Mouse (Mus musculus): ENCODE data around the gene Susd1. TPM values are rescaled to one million over a fixed set of nuclear protein-coding genes. Genes with fewer than 3 reads are reported as not detected.
A peak's percentile ranks its signal among the peaks of the same experiment; 100 is the strongest.

Gene Susd1
- polyA plus RNA-seq, 1 experiment, result 3.3 TPM

DNA sequence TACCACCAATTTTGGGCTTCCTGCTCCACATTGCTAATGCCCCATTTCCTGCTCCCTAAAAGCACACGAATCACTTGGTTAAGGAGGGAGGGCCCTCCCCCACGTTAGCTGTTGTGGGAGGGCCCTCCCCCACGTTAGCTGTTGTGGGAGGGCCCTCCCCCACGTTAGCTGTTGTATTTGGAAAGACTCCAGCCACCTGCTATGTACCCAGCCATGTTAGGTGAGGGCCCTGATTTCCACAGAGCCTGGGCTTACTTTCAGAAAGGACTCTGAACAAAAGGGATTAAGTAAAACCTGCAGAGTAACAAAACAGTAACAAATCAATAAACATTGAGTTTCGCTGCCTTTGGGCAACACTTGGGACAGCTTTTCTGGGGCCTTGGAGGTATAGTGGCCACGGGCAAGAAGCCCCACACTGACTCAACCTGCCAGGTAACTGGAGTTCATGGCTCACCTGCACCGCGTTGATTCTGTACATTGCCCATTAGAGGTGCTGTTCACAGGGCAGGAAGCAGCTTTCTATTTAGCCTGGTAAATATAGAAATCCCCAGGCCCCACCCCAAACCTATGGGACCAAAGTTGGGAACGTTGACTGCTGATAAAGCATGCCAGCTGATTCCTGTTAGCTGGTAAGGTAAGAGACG lies 107.3 kb downstream of the Susd1 start:
- H3K4me1 ChIP-seq, result peaks cover 50% of the 10 kb centered on the region
- H3K4me3 ChIP-seq (replicated peaks), result peak overlapping the region; percentile 81
- H3K36me3 ChIP-seq (replicated peaks; ENCODE audit: low read length), result peaks cover 97% of the 10 kb centered on the region
- no peaks in the 10 kb centered on the region for H3K27me3 ChIP-seq (replicated peaks)
- TF ChIP-seq FLI1 (IDR thresholded peaks at IDR 0.05; ENCODE audit: low read length) (no peak), GATA1 (IDR thresholded peaks at IDR 0.05; ENCODE audit: borderline replicate concordance, low read length) (no peak)
- no peaks in the 10 kb centered on the region for H3K9me3 ChIP-seq

DNA sequence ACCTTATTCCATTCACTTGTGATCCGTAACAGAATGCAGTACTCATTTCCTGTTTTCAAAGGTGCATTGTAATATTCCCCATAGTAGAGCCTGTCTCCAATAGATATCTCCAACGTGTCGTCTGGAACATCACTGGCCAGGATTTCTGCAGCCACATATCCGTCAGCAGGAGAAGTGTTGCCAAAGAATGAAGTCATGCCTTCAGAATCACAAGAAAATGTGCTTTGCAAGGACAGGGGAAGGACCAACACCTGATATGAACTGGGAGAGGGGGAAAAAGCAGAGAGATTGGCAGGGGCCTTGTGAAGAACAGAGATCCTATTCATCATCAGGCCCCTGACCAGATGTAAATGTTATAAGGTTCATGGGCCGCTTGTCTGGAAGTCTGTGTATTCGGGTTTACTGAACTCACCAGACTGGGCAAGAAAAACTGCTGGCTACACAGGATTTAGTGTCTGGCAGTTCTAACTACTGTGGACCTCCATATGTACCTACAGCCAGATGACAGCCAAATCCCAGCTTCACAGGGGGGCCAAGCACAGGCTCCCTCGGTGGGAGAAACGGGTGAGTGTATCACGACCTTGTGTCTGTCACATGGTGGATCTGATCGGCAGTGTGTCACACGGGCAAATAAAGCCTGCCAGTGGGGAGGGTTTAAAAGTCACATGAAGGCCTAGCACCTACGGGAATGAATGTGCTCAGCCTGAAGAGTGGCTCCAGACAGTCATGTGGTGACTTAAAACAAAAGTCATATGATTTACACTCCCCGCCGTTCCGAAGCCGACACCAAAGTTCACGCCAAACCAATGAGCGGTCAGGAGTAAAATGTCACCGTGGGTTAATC lies 108.8 kb downstream of the Susd1 start:
- no peaks in the 10 kb centered on the region for H3K9me3 ChIP-seq
- TF ChIP-seq FLI1 (IDR thresholded peaks at IDR 0.05; ENCODE audit: low read length) (no peak), GATA1 (IDR thresholded peaks at IDR 0.05; ENCODE audit: borderline replicate concordance, low read length) (no peak)
- H3K4me1 ChIP-seq, result peaks cover 41% of the 10 kb centered on the region
- peaks cover 92% of the 10 kb centered on the region for H3K36me3 ChIP-seq (replicated peaks; ENCODE audit: low read length)
- no peak overlapping the region for H3K4me3 ChIP-seq (replicated peaks)
- H3K27me3 ChIP-seq (replicated peaks), result no peaks in the 10 kb centered on the region

DNA sequence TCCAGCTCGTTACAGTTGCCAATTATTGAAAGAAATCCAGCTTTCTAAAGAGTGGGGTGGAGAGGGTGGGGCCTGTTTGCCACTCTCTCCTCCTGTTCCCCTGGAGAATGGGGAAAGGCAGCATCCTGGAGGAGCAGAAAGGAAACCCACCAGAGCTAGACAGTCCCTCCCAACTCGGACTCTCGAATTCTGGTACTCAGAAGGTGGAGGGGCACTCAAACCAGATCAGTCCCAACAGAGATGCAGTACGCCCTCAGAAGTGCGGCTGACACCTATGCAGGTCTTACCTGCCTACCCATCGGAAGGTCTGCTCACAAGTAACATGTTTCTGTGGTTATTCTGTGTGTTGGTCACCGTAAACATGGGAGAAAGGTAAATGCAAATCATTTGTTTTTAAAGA lies 109.6 kb downstream of the Susd1 start:
- peaks cover 43% of the 10 kb centered on the region for H3K4me1 ChIP-seq
- H3K9me3 ChIP-seq, result no peaks in the 10 kb centered on the region
- no peak for TF ChIP-seq FLI1 (IDR thresholded peaks at IDR 0.05; ENCODE audit: low read length)
- TF ChIP-seq GATA1 (IDR thresholded peaks at IDR 0.05; ENCODE audit: borderline replicate concordance, low read length), result no peak
- peaks cover 92% of the 10 kb centered on the region for H3K36me3 ChIP-seq (replicated peaks; ENCODE audit: low read length)
- H3K27me3 ChIP-seq (replicated peaks), result no peaks in the 10 kb centered on the region
- no peak overlapping the region for H3K4me3 ChIP-seq (replicated peaks)

DNA sequence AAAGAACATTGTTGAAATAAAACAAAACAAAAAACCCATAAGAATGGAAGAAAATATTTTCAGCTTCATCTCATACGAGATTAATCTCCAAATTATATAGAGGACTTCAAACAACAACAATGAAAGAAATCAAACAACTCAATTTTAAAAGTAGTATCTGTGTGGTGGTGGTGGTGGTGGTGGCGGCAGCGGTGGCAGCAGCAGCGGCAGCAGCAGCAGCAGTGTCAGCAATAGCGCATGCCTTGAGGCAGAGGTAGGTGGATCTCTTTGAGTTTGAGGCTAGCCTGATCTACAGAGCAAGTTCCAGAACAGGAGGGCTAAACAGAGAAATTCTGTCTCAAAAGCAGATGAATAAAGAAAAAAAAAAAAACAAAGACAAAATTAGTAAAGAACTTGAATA lies 110.4 kb downstream of the Susd1 start:
- Histone ChIP-seq H3K9me3 (no peaks in the 10 kb centered on the region), H3K36me3 (replicated peaks; ENCODE audit: low read length) (peaks cover 91% of the 10 kb centered on the region), H3K4me1 (peaks cover 44% of the 10 kb centered on the region), H3K4me3 (replicated peaks) (no peak overlapping the region), H3K27me3 (replicated peaks) (no peaks in the 10 kb centered on the region)
- TF ChIP-seq GATA1 (IDR thresholded peaks at IDR 0.05; ENCODE audit: borderline replicate concordance, low read length) (no peak), FLI1 (IDR thresholded peaks at IDR 0.05; ENCODE audit: low read length) (no peak)

DNA sequence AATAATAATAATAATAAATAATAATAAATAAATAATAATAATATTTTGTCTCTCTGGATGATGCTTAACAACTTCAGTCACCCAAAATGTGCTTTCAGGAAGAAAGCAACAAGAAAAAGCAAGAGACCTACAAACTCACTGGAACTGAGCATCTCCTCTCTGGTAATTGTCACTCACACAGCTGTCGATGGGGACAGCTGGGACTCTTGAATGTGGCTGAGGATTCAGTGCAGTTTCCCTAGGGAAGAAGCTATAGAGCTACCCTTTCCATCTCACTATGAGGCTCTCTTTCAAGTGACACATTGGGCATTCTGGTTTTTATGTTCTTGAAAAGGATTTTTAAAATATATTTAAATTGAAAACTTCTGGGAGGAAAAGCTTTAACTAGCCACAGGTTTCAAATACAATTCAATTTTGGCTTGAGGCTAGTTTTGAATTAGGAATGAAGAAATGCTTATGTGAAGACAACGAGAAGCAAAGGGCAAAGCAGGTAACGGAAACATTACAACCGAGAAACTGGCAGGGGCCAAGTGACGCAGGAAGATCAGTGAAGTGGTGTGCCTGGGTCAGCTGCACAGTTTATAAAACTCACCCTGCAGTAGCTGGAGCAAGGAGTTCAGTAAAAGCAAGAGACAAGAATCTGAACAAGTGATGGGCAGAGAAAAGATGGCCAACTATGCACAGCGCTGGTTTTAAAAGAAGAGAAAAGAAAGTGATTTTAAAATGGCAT lies 112.2 kb downstream of the Susd1 start:
- H3K36me3 ChIP-seq (replicated peaks; ENCODE audit: low read length), result peaks cover 93% of the 10 kb centered on the region
- TF ChIP-seq FLI1 (IDR thresholded peaks at IDR 0.05; ENCODE audit: low read length), result no peak
- no peak for TF ChIP-seq GATA1 (IDR thresholded peaks at IDR 0.05; ENCODE audit: borderline replicate concordance, low read length)
- no peaks in the 10 kb centered on the region for H3K9me3 ChIP-seq
- H3K4me3 ChIP-seq (replicated peaks), result no peak overlapping the region
- H3K27me3 ChIP-seq (replicated peaks), result no peaks in the 10 kb centered on the region
- H3K4me1 ChIP-seq, result peaks cover 27% of the 10 kb centered on the region

DNA sequence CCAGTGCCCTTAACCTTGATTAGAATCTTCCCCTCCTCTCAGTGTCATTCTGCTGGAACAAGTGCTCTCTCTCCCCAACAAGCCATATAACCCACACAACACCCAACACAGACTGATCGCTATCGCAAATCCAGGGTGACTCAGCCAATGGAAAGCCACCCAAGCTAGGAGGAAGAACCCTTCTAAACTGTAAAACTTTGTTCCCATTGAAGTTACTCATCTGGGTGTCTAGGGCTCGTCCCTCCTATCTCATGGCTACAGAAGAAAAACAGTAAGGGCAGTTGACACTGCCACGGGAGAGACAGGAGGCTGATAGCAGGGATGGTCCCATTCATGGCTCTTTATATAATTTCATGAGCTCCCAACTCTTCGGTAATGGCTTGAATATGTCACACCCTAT lies 114.1 kb downstream of the Susd1 start:
- TF ChIP-seq GATA1 (IDR thresholded peaks at IDR 0.05; ENCODE audit: borderline replicate concordance, low read length) (no peak), FLI1 (IDR thresholded peaks at IDR 0.05; ENCODE audit: low read length) (no peak)
- Histone ChIP-seq H3K36me3 (replicated peaks; ENCODE audit: low read length) (peaks cover 91% of the 10 kb centered on the region), H3K9me3 (no peaks in the 10 kb centered on the region), H3K4me3 (replicated peaks) (no peak overlapping the region), H3K4me1 (peaks cover 18% of the 10 kb centered on the region), H3K27me3 (replicated peaks) (no peaks in the 10 kb centered on the region)

DNA sequence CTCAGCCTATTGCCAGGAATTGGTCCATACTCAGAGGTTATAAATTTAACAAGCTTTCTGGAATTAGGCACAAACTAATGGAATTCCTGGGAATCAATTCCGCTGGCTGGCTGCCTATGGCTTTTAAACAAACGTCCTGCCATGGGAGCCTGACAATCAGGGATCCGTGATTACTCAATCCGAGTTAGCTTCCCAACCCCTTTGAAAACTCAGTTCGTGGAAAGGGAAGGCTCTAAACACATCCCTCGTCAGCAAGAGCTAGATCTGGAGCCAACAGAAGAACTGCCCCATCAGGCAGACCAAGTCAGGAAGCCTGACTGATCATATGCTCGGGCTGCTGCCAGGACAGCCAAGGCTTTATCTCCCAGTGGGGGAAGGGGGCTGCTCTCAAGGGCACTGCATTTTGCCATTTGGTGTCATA lies 115.2 kb downstream of the Susd1 start:
- no peak for TF ChIP-seq GATA1 (IDR thresholded peaks at IDR 0.05; ENCODE audit: borderline replicate concordance, low read length)
- TF ChIP-seq FLI1 (IDR thresholded peaks at IDR 0.05; ENCODE audit: low read length), result no peak
- no peak overlapping the region for H3K4me3 ChIP-seq (replicated peaks)

DNA sequence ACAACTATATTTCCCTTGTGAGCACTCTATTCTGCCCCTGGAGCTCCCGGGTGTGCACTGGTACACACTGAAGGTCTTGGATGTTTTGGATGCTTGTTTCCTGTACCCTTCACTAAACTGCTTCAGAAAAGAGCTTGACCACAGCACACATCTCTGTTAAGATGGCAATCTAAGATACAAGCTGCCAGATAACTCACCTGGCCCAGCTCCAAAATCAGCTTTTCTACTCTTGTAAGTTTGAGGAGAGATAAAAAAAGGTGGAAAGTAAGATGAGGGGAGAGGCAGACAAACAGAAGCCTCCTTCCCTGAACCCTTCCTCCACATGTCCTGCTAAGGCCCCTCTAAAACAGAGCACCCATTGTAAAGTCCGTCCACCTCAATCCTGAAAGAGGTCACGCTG lies 115.7 kb downstream of the Susd1 start:
- Histone ChIP-seq H3K4me1 (peaks cover 18% of the 10 kb centered on the region), H3K27me3 (replicated peaks) (no peaks in the 10 kb centered on the region)

More for the DNA sequence above, 115.2 kb downstream of the Susd1 start:
- peaks cover 18% of the 10 kb centered on the region for H3K4me1 ChIP-seq
- H3K36me3 ChIP-seq (replicated peaks; ENCODE audit: low read length), result peaks cover 91% of the 10 kb centered on the region
- no peaks in the 10 kb centered on the region for H3K27me3 ChIP-seq (replicated peaks)
- H3K9me3 ChIP-seq, result no peaks in the 10 kb centered on the region

DNA sequence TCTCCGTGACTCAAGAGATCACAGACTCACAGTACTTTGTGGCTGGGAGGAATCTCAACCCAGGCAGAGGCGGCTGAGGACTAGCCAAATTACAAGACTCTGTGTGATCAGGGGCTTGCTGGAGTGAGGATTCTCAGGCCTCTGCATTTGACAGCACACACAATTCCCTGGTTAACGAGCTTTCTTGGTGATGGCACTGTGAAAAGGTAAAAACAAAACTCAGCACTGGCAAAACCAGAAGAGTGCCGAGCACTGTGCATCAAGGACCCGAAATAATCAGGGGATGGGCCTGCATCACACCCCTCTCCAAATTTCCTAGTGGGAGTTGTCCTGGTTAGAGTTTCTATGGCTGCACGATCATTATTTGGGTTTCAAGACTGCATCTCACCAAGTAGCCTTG lies 116.4 kb downstream of the Susd1 start:
- Histone ChIP-seq H3K4me1 (peaks cover 18% of the 10 kb centered on the region), H3K27me3 (replicated peaks) (no peaks in the 10 kb centered on the region), H3K4me3 (replicated peaks) (no peak overlapping the region), H3K9me3 (no peaks in the 10 kb centered on the region), H3K36me3 (replicated peaks; ENCODE audit: low read length) (peaks cover 93% of the 10 kb centered on the region)
- TF ChIP-seq GATA1 (IDR thresholded peaks at IDR 0.05; ENCODE audit: borderline replicate concordance, low read length), result no peak
- no peak for TF ChIP-seq FLI1 (IDR thresholded peaks at IDR 0.05; ENCODE audit: low read length)

More for the DNA sequence above, 115.7 kb downstream of the Susd1 start:
- H3K9me3 ChIP-seq, result no peaks in the 10 kb centered on the region
- H3K4me3 ChIP-seq (replicated peaks), result no peak overlapping the region
- peaks cover 91% of the 10 kb centered on the region for H3K36me3 ChIP-seq (replicated peaks; ENCODE audit: low read length)
- no peak for TF ChIP-seq GATA1 (IDR thresholded peaks at IDR 0.05; ENCODE audit: borderline replicate concordance, low read length)
- no peak for TF ChIP-seq FLI1 (IDR thresholded peaks at IDR 0.05; ENCODE audit: low read length)
